Mouse (Mus musculus) urinary bladder, postnatal 25 days (tissue): ENCODE data around the gene Klhl23.
A peak's percentile ranks its signal among the peaks of the same experiment; 100 is the strongest.

ENCODE experiments used
- DNase-seq: peaks from one replicate; pipeline ENCODE4 v3.0.0; 2022; ENCODE audit warnings: low spot score

Klhl23 gene

GRCm38 (mm10) chr2:69830116-69830515 is 8.4 kb downstream of the Klhl23 start:
- DNase-seq: no peak

GRCm38 (mm10) chr2:69837244-69837967 is 15.7 kb downstream of the Klhl23 start:
- DNase-seq: no peak

- no peak for DNase-seq
These were observed 16.3 kb downstream of the Klhl23 start for GRCm38 (mm10) chr2:69837996-69838395.

- DNase-seq: no peak
These were observed 17.0 kb downstream of the Klhl23 start for GRCm38 (mm10) chr2:69838707-69839106.

- no peak for DNase-seq
These were observed 18.5 kb downstream of the Klhl23 start for GRCm38 (mm10) chr2:69840261-69840660.

- DNase-seq: no peak
These were observed 27.5 kb downstream of the Klhl23 start for GRCm38 (mm10) chr2:69849215-69849614.

GRCm38 (mm10) chr2:69851427-69852058 is 29.8 kb downstream of the Klhl23 start:
- DNase-seq: no peak

GRCm38 (mm10) chr2:69856392-69856791 is 34.6 kb downstream of the Klhl23 start:
- peak; percentile 20 for DNase-seq

GRCm38 (mm10) chr2:69857882-69858281 is 36.1 kb downstream of the Klhl23 start:
- no peak for DNase-seq

- no peak for DNase-seq
These were observed 39.3 kb downstream of the Klhl23 start for GRCm38 (mm10) chr2:69860972-69861452.

GRCm38 (mm10) chr2:69861485-69862091 is 39.8 kb downstream of the Klhl23 start, which contains the start of gene Ssb:
TSS of gene Ssb (plus strand) at chr2:69861562.
- DNase-seq: peak; percentile 92

GRCm38 (mm10) chr2:69862117-69862657 is 40.4 kb downstream of the Klhl23 start:
- DNase-seq: no peak

GRCm38 (mm10) chr2:69883990-69884391 is 62.2 kb downstream of the Klhl23 start:
- no peak for DNase-seq

- DNase-seq: no peak
These were observed 62.8 kb downstream of the Klhl23 start for GRCm38 (mm10) chr2:69884581-69884980.

- DNase-seq: peak; percentile 13
These were observed 63.3 kb downstream of the Klhl23 start for GRCm38 (mm10) chr2:69885050-69885449.

GRCm38 (mm10) chr2:69885451-69886305 is 63.9 kb downstream of the Klhl23 start, which contains the start of gene Mettl5:
TSS of gene Mettl5 (minus strand) at chr2:69885615.
- DNase-seq: peak; percentile 80
